Mouse (Mus musculus): ENCODE measurements around the gene Tmem253.
"Not testable (repeated sequence)": the region's sequence is repeated elsewhere in the genome, so short reads cannot be mapped to it uniquely, and the experiment has no call there.

The Tmem253 gene

DNA sequence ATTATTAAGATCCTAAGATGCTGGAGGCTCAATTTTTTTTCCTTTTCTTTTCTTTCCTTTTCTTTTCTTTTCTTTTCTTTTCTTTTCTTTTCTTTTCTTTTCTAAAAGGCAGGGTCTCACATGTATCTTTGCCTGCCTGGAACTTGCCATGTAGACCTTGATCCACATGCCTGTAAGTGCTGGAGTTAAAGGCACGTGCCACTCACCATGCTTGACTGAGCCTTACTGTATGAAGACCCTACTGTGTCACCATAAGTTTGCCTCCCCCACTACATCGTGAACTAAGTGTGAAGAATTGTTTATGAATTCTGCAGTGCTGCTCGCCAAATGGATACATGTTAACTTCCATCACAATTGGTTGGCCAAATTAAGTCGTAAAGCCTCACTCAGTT lies 5.7 kb downstream of the Tmem253 start:
- no peak for DNase-seq (ENCODE audit: extremely low read depth, low read depth, low spot score)

DNA sequence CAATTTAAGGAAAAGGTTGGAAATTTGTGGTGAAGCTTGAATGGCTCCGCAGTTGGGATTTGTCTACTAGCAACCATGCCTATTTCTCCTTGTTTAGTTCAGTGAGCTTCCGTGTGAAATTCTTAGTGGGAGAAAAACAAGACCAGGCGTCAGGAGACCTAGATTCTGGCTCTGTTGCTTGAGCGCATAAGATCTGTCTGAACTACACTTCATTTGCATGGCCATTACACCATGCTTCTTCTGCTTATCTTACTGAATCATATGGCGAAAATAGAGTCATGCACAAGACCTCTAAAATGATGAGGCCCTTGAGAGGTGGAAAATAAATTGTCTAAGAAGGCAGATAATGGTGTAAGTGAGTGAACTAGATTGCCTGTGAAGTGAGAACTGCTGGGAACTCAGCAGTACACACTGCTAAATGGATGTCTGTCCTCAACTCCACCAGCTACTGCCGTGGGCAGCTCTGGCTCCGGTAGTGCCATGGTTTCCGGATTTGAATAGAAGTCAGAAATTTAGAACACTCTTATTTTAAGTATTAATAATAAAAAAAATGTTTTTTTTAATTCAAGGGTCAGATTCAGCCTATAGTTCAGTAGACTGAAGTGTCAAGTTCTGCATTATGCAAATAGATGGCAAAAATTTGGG lies 6.2 kb downstream of the Tmem253 start:
- DNase-seq (ENCODE audit: extremely low read depth, low read depth, low spot score) = no peak

DNA sequence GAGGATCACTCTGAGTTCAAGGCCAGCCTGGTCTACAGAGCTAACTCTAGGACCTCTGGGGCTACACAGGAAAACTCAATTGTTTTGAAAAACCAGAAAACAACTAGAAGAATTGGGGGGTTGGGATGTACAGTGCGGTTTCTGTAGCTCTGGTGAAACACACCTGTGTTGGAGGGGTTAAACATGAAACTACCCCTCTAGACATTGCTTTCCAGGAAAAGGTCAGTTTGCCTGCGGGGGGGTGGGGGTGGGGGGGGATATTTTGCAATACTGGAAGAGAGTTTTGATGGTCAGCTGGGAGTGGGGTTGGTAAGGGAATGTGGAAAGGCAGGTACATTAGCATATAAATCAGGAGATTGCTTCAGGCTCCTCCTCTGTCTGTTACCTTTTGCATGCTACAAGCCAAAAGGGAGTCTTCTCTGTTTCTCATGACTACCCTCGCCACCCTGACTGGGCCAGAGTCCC lies 6.8 kb downstream of the Tmem253 start:
- DNase-seq (ENCODE audit: extremely low read depth, low read depth, low spot score) = no peak

DNA sequence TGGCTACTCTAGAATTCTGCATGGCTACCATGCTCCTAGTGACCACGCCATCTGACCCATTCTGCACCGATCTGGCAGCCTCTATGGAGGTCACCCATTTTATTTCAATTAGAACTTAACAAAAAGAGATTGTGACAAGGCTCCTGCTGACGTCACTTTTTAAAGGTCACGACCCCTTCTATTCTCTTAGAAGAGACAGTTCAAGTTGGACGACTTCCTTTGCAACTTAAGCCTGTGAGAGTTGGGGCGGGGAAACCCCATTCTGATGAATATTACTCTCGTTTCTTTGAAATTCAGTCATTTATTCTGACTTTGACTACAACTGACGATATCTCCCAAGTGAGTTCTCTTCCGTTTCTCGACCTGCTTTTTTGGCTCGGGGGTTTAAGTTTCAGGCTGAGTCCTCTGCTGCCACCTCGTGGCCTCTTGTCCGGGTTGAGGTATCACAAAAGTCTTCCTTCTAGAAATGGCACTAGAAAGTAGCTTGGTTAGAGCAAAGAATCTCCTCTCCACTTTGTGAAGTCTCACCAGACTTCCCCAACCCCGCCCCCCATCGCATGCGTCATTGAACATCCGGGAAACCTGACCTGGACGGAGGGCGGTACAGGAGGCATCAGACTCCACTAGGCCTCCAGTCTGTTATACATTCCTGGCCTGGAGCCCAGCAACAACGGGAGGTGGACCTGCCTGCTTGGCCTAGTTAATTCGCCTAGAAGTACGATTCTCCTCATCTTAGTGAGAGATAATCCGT lies 7.4 kb downstream of the Tmem253 start:
- no peak for DNase-seq (ENCODE audit: extremely low read depth, low read depth, low spot score)

DNA sequence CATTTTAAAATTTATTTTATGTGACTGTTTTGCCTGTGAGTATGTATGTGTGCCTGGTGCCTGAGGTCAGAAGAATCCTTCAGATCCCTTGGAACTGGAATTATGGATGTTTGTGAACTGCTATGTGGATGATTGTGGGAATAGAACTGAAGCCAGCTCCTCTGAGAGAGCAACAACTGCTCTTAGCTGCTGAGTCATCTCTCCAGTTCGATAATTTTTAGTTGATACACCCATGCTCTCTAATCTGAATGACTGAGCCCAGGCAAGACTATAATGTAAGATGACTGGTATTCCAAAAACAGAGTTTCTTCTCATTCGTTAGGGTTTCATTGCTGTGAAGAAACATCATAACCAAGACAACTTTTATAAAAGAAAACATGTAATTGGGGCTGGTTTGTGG lies 8.7 kb downstream of the Tmem253 start:
- DNase-seq (ENCODE audit: extremely low read depth, low read depth, low spot score) = no peak

DNA sequence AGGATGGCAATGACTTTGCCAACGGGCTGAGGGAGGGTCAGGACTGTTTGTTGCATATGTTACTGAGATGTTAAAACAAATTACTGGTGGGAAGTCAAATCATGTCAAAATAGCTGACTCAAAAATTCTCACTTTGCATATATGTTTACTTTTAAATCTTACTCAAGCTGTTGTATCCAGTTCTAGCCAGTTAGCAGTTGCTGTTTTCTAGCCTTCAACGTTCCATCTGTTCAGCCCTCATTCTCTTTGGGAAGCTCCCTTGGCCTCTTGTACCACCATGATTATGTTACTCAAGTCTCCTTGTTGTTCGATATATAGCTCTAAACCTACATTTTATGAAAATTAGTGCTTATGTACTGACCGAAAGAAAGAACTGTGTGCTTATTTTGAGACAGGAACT lies 10.9 kb downstream of the Tmem253 start:
- no peak for DNase-seq (ENCODE audit: extremely low read depth, low read depth, low spot score)

DNA sequence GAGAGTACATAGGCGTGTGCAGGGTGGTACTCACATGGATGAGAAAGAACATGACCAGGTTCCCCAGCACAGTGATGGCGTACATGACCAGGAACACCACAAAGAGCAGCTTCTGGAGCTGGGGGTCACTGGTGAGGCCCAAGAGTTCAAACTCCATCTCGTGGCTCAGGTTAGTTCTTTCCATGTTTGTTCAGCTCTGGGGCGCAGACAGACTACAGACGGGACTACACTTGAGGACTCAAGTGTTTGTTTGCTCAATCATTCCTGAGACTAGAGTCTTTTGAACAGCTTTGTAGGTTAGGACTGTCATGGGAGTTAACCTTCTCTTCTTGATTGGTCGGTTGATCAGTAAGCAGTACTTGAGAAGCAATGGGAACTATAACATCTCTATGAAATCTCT lies 20.5 kb downstream of the Tmem253 start:
- DNase-seq (ENCODE audit: extremely low read depth, low read depth, low spot score) = no peak

DNA sequence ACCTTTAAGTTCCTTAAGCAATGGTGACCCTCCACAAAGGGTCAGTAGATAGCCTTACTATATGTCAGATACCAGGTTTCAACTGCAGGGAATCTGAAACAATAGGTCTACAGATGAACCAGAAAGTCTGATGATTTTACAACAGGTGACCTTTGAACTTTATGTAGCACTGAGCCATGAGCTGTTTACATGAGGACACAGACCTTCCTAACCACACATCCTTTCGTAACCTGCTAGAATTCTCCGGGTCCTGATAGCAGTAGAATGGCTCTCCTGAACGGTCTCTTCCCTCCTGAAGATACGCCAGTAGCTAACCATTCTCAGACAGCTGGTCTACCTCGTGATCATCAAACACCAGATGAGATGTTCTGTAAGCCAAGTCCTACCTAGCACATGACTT lies 23.9 kb downstream of the Tmem253 start:
- no peak for DNase-seq (ENCODE audit: extremely low read depth, low read depth, low spot score)

DNA sequence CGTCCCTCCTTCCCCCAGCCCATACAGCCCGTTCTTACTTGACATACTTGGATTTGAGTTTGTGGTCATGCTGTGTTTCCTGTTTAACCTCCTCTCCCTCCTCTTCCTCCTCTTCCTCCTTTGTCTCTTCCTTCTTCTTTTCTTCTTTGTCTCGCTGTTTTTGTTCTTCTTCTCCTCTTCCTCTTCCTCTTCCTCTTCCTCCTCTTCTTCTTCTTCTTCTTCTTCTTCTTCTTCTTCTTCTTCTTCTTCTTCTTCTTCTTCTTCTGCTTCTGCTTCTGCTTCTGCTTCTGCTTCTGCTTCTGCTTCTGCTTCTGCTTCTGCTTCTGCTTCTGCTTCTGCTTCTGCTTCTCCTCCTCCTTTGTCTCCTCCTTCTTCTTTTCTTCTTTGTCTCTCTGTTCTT lies 26.9 kb downstream of the Tmem253 start, which contains the start of gene Olfr221:
Olfr221 (minus strand) TSS at position 101 of the 400 bp plus-strand sequence.
- DNase-seq (ENCODE audit: extremely low read depth, low read depth, low spot score) = not testable (repeated sequence)

DNA sequence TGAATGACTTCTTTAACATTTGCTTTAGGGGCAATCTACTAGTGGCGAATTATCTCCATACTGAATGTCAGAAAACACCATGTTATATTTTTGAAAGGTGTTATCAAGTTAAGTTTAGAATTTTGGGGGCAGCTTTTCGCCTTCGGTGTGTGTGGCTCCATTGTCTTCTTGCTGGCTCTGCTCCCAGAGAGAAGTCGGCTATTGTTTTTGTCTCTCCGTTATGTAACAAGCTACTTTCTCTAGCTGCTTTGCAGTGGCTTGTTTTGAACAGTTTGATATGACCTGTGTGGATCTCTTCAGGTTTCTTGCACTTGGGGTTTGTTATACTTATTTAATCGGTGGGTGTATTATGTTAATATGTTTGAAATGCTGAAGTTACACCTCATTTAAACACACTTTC lies 28.0 kb downstream of the Tmem253 start:
- no peak for DNase-seq (ENCODE audit: extremely low read depth, low read depth, low spot score)

DNA sequence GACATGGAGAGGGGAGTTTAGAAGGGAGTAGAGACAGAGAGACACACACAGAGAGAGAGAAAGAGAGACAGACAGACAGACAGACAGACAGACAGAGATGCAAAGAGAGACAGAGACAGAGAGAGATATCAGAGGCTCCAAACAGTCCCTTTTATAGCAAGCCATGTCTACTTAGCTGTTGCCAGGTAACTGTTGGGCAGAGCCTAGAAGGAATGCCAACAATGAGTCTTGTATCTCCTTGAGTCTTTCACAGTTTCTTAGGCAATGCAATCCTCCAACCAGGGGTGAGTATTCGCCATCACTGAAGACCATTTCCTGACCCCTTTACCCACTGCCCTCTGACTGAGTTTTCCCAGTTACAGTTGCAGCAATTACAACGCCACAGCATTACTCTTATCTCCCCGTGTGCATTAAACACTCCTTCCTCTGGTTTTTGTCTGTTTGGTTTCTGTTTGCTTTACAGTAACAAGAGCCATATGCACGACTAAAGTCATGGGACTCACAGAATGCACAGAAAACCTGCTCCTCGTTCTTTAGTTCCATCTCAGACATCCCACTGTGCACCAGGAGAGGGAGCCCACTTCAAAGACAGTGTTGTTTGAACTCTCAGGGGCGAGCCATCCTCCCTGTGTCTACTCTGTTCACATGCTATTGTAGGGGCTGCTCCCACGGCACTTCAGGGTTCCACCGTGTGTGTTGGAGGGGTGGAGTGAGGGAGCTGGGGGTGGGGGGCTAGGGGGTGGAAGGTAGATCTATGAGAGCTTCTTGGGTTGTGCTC lies 29.6 kb downstream of the Tmem253 start:
- no peak for DNase-seq (ENCODE audit: extremely low read depth, low read depth, low spot score)

DNA sequence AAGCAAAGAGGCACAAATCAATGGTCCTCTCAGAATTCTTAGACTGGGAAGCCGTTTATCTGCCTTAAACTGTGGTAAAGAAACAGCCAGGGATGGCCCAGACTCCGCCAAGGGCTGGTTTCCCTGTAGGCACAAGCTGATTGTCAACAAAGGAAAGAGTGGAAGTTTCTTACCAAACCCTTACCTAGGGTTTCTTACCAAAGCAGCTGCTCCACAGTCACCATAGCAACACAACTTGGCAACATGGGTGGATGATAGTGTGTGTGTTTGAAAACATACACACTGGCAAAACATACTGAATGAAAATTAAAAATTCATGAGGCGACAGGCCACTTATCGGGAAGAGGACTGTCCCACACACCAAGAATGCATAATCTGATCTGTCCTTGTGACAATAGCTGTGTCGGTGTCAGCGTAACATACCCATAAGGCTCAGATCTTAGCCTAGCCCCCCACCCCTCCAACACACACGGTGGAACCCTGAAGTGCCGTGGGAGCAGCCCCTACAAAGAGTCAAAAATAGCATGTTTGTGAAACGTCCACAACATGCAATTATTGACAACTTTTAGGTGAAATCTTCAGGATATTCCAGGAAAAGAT lies 30.6 kb downstream of the Tmem253 start:
- no peak for DNase-seq (ENCODE audit: extremely low read depth, low read depth, low spot score)

DNA sequence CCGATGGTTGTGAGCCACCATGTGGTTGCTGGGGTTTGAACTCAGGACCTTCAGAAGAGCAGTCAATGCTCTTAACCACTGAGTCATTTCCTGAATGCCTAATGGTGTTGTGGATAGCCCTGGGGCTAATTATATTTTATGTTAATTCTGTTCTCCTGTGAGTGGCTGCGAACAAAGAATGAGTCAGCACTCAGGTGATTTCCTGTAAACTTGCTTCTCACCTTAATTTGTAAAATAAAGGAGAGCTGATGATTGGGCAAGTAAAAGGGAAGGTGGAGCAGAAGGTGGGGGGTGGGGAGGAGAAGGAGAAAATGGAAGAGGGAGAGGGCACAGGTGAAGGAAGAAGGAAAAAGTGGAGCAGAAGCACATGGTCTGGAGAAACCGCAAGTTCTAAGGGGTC lies 37.3 kb downstream of the Tmem253 start:
- not testable (repeated sequence) for DNase-seq (ENCODE audit: extremely low read depth, low read depth, low spot score)

DNA sequence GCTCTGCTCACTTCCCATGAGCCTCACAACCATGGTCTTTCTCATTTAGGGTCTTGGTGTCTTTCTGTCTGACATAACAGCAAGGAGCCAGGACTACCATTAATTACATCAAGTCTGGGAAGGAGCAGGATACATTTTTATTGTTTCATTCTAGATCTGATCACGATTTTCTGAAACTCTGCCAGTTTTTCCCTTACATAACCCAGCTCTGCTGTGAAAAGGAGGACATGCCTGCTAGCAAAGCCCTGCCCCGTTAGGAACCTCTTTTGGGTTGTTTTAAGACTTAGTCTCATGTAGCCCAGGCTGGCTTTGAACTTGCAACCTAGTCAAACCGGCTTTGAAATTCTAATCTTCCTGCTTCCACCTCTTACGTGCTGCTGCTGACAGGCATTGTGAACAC lies 44.5 kb downstream of the Tmem253 start:
- DNase-seq (ENCODE audit: extremely low read depth, low read depth, low spot score) = no peak

DNA sequence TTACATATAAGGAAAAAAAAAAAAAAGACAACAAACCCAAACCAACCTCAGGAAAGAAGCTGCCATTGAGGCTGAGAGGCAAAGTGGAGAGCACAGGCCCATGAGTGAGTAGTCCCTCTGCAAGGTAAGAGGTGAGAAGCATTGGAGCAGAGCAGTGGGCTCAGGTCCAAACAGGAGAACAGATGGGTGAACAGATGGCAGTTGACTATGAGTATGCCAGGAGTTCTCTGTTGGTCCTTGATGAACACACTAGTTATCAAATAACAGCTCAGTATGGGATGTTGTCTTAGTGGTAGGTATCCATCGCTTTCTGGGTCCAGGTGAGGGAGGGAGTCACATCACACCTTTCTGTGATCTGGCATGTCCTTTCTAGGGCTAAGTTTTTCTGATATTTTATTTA lies 45.3 kb downstream of the Tmem253 start:
- DNase-seq (ENCODE audit: extremely low read depth, low read depth, low spot score) = no peak

DNA sequence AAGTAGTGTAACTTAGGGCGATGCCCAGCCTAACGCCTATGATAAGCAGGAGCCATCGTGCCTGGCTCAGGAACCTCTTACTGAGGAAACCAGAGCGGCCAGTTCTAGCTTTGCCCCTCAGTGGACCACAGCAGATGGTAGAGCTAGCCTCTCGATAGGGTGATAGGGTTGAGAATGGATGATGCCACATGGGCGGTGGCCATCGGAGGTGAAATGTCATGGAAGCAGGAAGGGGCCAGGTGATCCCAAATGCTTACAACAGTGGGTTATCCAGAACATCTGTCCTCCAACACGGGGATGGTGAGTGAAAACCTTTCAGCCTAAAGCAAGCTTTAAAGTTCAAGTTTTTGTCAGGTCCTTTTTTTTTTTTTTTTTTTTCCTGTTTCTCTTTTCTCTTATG lies 46.3 kb downstream of the Tmem253 start:
- DNase-seq (ENCODE audit: extremely low read depth, low read depth, low spot score) = no peak

DNA sequence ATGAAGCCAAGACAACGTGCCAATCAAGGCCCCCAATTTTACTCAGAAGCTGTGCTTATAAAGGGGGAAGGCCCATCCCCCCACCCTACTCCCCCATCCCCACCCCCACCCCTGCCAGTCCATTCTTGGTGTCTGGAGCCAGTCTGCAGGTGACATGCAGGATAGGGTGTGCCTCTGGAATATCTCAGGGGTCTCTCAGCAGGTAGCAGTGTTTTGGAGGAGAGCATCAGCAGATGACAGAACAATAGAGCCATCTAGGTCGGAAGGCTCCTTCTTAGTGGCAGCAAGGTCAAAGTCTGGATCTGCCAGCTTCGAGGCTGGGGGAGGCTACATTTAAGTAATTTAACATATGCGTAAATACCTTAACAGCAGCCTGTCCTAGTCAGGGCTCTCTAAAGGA lies 50.7 kb downstream of the Tmem253 start:
- DNase-seq (ENCODE audit: extremely low read depth, low read depth, low spot score) = no peak
